Mouse (Mus musculus) kidney, postnatal 25 days (tissue): ENCODE measurements around the gene Tex37.

Experiments
- DNase-seq, 2 experiments: peaks; one replicate each; pipeline ENCODE4 v3.0.0; 2021; ENCODE audit warnings: mixed read lengths in 2 of 2

The Tex37 gene

DNA sequence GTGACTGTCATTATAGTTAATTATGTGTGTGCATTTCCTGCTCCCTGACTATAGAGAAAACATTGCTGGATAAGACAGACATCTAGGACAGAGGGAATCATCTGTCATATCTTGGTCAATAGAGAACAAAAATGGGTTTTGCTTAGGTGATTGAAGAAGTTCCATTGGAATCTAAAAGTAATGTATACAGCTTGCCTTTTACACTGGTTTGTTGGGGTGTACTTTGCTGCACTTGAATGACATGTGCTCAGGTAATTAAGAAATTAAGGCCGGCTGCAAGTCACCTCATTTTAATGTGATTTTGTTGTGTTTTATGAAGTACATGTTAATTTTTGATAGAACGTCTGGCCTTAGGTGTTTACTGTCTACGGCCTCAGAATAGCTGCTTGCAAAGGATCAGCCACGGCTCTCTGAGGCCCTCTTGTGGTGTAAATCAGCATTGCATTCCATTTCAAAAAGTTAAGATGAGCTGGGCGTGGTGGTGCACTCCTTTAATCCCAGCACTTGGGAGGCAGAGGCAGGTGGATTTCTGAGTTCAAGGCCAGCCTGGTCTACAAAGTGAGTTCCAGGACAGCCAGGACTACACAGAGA, 37.9 kb downstream of the Tex37 start:
- peak; percentile 50 to 89 for DNase-seq

DNA sequence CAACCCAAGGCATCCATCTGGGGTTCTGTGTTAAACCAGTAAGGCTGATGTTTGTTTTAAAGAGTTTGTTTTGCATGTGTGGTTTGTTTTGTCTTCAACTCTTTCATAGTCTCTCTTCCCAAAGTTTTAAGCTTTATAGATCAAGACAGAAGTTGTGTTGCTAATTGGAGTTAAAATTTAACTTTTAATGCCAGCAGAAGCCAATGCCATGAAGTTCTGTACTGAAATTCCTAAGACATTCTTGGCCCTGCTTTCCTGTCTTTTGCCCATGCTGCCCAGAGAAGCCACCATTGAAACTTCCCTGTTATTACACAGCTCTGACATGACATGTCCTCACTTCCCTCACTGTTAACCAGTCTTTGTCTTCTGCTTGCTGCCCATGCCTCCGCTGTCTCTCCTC, 43.7 kb downstream of the Tex37 start:
- no peak for DNase-seq

DNA sequence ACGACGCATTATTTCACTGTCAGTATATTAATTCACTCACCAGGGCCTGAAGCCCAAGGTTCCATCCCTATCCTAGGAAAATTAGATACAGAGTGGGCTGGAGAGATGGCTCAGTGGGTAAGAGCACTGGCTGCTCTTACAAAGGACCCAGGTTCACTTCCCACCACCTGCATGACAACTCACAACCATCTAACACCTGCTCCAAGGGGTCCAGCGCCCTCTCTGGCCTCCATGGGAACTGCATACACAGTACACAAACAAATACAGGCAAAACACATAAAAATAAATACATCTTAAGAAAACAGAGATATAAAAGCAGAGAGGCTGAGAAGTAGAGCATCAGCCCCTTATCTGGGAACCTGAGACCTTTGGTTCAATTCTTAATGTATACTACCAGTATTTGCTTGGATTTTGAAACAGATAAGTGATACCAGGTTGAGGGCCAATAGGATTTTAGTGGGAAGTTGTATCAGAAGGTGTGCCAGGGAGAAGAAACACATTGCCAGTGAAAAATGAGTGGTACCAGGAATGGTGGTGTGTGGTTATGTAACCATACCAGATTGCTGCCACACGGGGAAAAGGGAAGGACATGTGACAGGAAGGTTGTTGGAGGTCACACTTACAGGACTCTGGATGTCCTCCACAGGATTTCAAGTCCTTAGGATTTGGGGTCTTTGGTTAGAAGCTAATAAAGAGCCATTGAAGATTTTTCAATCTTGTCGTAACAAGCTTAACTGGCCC, 44.5 kb downstream of the Tex37 start:
- peak in 1 of 2 experiments; percentile 20 for DNase-seq

DNA sequence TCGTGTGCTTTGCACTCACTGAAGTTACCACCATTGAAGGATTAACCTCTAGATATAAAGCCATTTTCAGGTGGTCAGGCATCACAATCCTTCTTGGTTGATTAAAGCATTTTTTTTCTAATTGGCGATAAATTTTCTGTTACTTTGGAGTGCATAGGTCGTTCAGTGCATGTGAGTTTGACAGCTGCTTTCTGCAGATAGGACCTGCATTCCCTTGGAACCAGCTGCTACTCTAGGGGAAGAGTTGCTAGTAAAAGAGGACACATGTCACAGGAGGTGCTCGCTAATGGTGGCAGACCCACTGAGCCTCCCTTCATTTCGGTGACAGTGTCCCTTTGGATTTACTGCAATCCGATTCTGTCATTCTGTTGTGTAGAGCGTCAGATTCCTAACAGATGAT, 46.2 kb downstream of the Tex37 start:
- no peak for DNase-seq

DNA sequence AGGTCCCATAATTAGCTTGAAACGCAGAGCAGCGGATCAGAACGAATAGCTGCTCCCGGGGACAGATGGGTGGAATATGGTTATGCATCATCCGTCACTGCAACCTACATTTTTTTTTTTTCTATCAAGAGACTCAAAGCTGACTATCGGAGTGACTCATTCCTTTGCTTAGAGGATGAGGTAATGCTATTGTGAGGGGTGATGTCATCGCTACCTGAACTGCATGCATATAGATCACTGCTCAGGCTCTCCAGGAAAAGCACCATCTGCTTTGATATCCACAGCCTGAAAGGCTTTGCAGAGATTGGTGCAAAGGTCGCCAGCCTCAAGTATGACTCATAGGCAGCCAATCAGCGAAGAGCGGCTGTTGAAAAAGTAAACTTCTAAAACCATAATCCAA, 46.6 kb downstream of the Tex37 start:
- peak in 1 of 2 experiments; percentile 16 for DNase-seq

DNA sequence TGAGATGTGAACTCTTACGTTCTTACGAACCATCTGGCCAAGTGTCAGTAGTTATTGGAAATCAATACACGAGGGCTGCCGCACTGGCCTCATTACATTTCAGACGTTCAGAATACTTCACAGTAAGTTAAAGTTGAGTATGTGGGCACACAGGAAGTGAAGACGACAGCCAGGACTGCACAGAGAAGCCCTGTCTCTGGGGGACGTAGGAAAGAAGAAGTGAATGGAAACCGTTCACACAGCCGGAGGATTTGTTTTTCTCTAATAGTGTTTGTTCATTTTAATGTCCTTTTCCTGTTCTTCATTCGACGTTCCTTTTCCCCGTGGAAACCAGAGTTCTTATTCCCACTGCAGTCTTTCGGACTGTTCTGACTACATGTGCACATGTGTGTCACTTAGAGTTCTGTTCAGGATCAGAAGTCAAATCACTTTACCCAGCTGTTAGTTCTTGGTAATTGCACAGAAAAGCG, 47.2 kb downstream of the Tex37 start:
- DNase-seq, result no peak

DNA sequence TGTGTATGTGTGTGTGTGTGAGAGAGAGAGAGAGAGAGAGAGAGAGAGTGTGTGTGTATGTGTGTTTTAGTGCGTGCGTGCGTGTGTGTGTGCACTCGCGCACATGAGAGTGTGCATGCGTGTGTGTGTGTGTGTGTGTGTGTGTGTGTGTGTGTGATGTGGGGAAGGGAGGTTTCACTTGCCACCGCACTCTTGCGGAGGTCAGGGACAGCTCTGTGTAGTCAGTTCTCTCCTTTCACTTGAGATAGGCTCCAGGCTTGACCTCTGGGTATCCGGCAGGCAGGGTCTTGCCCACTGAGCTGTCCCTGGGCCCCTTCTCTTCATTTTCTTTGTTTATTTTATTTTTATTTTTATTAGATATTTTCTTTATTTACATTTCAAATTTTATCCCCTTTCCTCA, 51.4 kb downstream of the Tex37 start:
- DNase-seq, result no peak

DNA sequence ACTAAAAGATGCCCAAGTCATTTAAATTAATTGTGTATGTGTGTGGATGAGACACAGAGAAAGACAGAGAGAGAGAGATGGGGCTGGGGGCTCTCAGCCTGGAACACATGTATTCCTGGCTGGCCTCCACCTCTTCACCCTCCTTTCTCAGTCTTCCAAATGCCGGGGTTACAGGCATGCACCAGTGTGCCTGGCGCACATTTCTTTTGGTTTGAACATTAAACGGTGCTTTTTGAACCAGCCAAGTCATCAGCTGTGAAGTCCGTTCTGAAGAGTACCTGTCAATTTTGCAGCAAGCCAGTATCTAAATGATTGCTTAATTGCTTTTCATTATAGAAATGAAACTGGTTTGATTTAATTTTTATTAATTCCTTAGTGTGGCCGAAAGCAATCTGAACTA, 52.0 kb downstream of the Tex37 start:
- peak; percentile 60 to 62 for DNase-seq

DNA sequence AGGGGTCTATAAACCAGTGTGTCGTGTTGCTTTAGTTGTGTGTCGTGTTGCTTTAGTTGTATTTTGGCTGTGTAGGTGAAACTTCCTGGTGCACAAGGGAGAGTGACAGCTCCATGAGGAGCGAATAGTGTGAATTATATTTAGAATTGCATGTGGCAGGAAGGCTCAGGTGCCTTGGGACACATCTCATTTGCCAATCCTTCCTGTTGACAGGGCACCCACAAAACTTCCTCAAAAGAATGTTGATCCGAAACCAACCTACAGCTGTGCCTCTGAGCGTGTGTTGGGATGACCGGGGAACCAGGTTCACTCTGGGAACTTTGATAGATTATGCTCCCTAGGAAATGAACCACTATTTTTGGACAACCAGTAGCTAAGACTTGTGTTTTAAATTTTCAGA, 54.4 kb downstream of the Tex37 start:
- DNase-seq, result no peak
